Comparison of ENCODE assay signal across 8 mouse cellular contexts in genomic region chr8:122284203-122284658, GRCm38 (mm10). TPM values are rescaled to one million over a fixed set of nuclear protein-coding genes. Genes with fewer than 3 reads are reported as not detected.
DNase-seq lines count a peak whose midpoint lies in the region; ATAC-seq and TF ChIP-seq lines count a peak whose summit lies in the region.

No protein-coding gene starts in this region.

- DNase-seq in cerebellum, postnatal 25 days: peak; percentile 65 to 68
- DNase-seq in kidney, postnatal 14 days: peak; percentile 58
- peak; percentile 67 for DNase-seq in lung, embryonic 14.5 days
- DNase-seq in retina, postnatal 1 day: peak; percentile 78

- peaks cover 62% of the 10 kb centered on the region for H3K36me3 ChIP-seq in megakaryocyte, embryonic 14.5 days (replicated peaks; ENCODE audit: low read length)
- peaks cover 7% of the 10 kb centered on the region; the same call in 1 of the 2 replicates for H3K36me3 ChIP-seq in heart, embryonic 14.5 days (ENCODE audit: control insufficient read depth, insufficient read depth, low read length)
- no peaks in the 10 kb centered on the region; the same call in 1 of the 2 replicates for H3K36me3 ChIP-seq in lung, embryonic 14.5 days (ENCODE audit: insufficient read depth)

- H3K4me3 ChIP-seq in megakaryocyte, embryonic 14.5 days (replicated peaks): peak overlapping the region; percentile 98
- peak overlapping the region; percentile 75 to 87 for H3K4me3 ChIP-seq in heart, embryonic 14.5 days (ENCODE audit: control insufficient read depth in 1 of 2, insufficient read depth in 1 of 2, low read depth in 1 of 2, low read length in 2 of 2)
- peak overlapping the region; percentile 75 for H3K4me3 ChIP-seq in lung, embryonic 14.5 days (ENCODE audit: low read depth, low read length)

- no peak; the same call in 1 of the 2 replicates for ATAC-seq in megakaryocyte, adult 5-6 weeks (ENCODE audit: poor library complexity, severe bottlenecking)
- no peak for ATAC-seq in heart, embryonic 14.5 days (ENCODE audit: insufficient number of reproducible peaks, insufficient read depth, low FRiP score, low read depth)
- ATAC-seq in lung, embryonic 14.5 days (ENCODE audit: insufficient read depth): no peak
- no peak for ATAC-seq in activated CD4-positive, CD25-positive, alpha-beta regulatory T cell, adult 4 months

- no peaks in the 10 kb centered on the region for H3K9me3 ChIP-seq in megakaryocyte, embryonic 14.5 days
- H3K9me3 ChIP-seq in heart, embryonic 14.5 days (ENCODE audit: control insufficient read depth, low read length): no peaks in the 10 kb centered on the region
- no peaks in the 10 kb centered on the region for H3K9me3 ChIP-seq in lung, embryonic 14.5 days (ENCODE audit: low read depth, low read length)

- peaks cover 76% of the 10 kb centered on the region for H3K4me1 ChIP-seq in megakaryocyte, embryonic 14.5 days
- peaks cover 54 to 67% of the 10 kb centered on the region in 2 experiments for H3K4me1 ChIP-seq in heart, embryonic 14.5 days (ENCODE audit: control insufficient read depth in 2 of 2, insufficient read depth in 2 of 2, low read length in 2 of 2)
- peaks cover 25% of the 10 kb centered on the region for H3K4me1 ChIP-seq in lung, embryonic 14.5 days (ENCODE audit: insufficient read depth)

- H3K27ac ChIP-seq in heart, embryonic 14.5 days (replicated peaks in 1 of 2; ENCODE audit: control insufficient read depth in 1 of 2, insufficient read depth in 1 of 2, low read depth in 2 of 2, low read length in 2 of 2): peak overlapping the region; percentile 11 to 88
- H3K27ac ChIP-seq in lung, embryonic 14.5 days (ENCODE audit: low read depth): peak overlapping the region; percentile 80

- H3K9ac ChIP-seq in heart, embryonic 14.5 days (ENCODE audit: low read length): peak overlapping the region; percentile 94
- peak overlapping the region; percentile 80 for H3K9ac ChIP-seq in lung, embryonic 14.5 days

- TF ChIP-seq CTCF in lung, embryonic 14.5 days (IDR thresholded peaks at IDR 0.05; ENCODE audit: low read depth): peak; percentile 44

- 2% methylated on average over 32 of the region's 33 CpGs for WGBS in heart, embryonic 14.5 days
- under 1% methylated on average over 29 of the region's 33 CpGs for WGBS in lung, embryonic 14.5 days

- no peaks in the 10 kb centered on the region for H3K27me3 ChIP-seq in megakaryocyte, embryonic 14.5 days (replicated peaks)
- H3K27me3 ChIP-seq in heart, embryonic 14.5 days (ENCODE audit: control insufficient read depth, insufficient read depth, low read length): no peaks in the 10 kb centered on the region
- H3K27me3 ChIP-seq in lung, embryonic 14.5 days (ENCODE audit: insufficient read depth, low read length): no peaks in the 10 kb centered on the region

- H3K4me2 ChIP-seq in heart, embryonic 14.5 days (ENCODE audit: low read length): peak overlapping the region; percentile 90
- H3K4me2 ChIP-seq in lung, embryonic 14.5 days: peak overlapping the region; percentile 97

RNA-seq across cellular contexts. Expression of gene Zfpm1, which starts 2.3 kb away (rescaled TPM):
- polyA plus RNA-seq in megakaryocyte, embryonic 14.5 days (2012; ENCODE audit: insufficient read depth, low replicate concordance): 1,238 and 3,030 TPM in 2 replicates
- 4.3 and 4.5 TPM in 2 replicates for total RNA-seq in megakaryocyte, adult 5-6 weeks (2015)
- 4.8 and 5.6 TPM in 2 replicates for total RNA-seq in megakaryocyte, adult 5-6 weeks (2017)
- 4.4 and 6.1 TPM in 2 replicates for polyA plus RNA-seq in heart, embryonic 14.5 days (2014; fragmentation: Nextera tagmentation; extraction: Ambion mirVana)
- polyA plus RNA-seq in lung, embryonic 14.5 days (2014; fragmentation: Nextera tagmentation; extraction: Ambion mirVana): 2.7 and 2.9 TPM in 2 replicates
- polyA plus RNA-seq in activated CD4-positive, CD25-positive, alpha-beta regulatory T cell, adult 4 months (2017; shearing (Covaris generic)): 1 to 10 TPM; 1.7 to 2.2 TPM

Comparison
In these comparisons a context has a peak if more than half of its experiments do, and no peak if none do; other contexts are left out.
1. RNA of gene Zfpm1, which starts 2.3 kb away (polyA plus RNA-seq): 1,238 to 3,030 TPM in megakaryocyte, embryonic 14.5 days; 4.4 to 6.1 TPM in heart, embryonic 14.5 days, 2.7 to 2.9 TPM in lung, embryonic 14.5 days and 1.7 to 2.2 TPM in activated CD4-positive, CD25-positive, alpha-beta regulatory T cell, adult 4 months; every median in the first group is over 100 times any median in the second.
2. Peak in every context shown above with its lines, with median percentiles within 50 percentile points of each other: H3K4me3 ChIP-seq and DNase-seq.